Mouse (Mus musculus) ES-Bruce4 (cell line): ENCODE measurements at regions not wholly inside any gene's neighbourhood (a gene's known extent, or its start where the extent isn't known, plus 50 kb on each side); places are given as distances from the start of the nearest gene placed in this dataset.

Experiments used
- CTCF ChIP-seq: IDR thresholded peaks from one replicate; pipeline ENCODE4 v1.8.1; 2011; ENCODE audit warnings: low read depth, low read length
- EP300 ChIP-seq: IDR thresholded peaks from 2 replicates; pipeline ENCODE4 v1.6.1; 2011; ENCODE audit warnings: low read depth, low read length; ENCODE audit not compliant: insufficient read depth
- POLR2A ChIP-seq: IDR thresholded peaks from one replicate; pipeline ENCODE4 v1.8.1; 2011; ENCODE audit warnings: low read length; ENCODE audit not compliant: insufficient read depth

- TF ChIP-seq EP300 (no peak), CTCF (no peak), POLR2A (no peak)
Observed at GRCm38 (mm10) chr13:99737271-99737670, 163.6 kb downstream of the Cartpt start.
